Comparison of ENCODE assay signal across 8 mouse cellular contexts in the genomic region with DNA sequence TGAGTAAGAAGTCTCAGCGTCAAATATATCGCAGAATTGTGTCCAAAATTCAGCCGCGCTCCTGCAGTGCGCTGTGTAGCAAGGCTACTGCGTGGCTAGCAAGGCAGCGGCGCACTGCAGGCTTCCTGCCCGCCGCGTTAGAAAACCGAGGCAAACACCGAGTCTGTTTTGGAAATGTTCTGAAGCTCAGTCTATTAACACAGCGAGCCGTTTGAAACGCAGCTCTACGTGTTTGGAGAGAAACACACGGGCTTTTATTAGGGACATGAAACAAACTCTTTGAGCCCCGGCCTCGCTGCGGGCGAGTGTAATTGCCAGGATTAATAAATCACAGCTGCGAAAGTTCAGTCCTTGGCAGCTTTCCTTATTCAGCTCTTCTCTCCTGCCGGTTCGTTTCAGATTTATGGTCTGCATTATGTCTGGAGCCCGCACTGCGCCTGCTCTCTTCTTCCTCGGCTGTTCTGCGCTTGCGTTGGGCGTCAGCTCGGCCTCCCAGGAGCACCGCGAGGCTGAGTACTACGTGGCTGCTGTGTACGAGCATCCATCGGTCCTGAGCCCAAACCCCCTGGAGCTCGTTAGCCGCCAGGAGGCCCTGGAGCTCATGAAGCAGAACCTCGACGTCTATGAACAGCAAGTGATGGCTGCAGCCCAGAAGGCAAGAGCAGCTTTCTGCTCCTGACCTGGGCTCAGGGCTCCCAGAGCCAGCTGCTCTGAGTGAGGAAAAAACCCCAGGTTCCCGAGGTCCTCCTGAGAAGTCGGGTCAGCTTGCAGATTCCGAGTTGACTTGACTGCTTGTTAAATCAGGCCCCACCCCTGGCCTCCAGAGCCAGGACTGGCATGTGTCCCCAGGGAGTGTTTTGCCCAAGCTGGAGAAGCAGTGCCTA. TPM values are rescaled to one million over a fixed set of nuclear protein-coding genes. Genes with fewer than 3 reads are reported as not detected.
A peak's percentile ranks its signal among the peaks of the same experiment; 100 is the strongest.
DNase-seq lines count a peak whose midpoint lies in the region; ATAC-seq and TF ChIP-seq lines count a peak whose summit lies in the region.

No protein-coding gene starts in this region.

- H3K36me3 ChIP-seq in ES-E14 (ENCODE audit: control insufficient read depth, insufficient read depth, low read length, poor library complexity, severe bottlenecking) = no peaks in the 10 kb centered on the region
- H3K36me3 ChIP-seq in hindbrain, embryonic 10.5 days = peaks cover 4% of the 10 kb centered on the region

- H3K4me1 ChIP-seq in ES-E14 (ENCODE audit: control insufficient read depth in 2 of 2, insufficient read depth in 2 of 2, low read length in 2 of 2, poor library complexity in 1 of 2) = peaks cover 2 to 9% of the 10 kb centered on the region in 2 experiments; a peak in 3 of 4 replicates
- peaks cover 55% of the 10 kb centered on the region for H3K4me1 ChIP-seq in hindbrain, embryonic 10.5 days (replicated peaks)
- peaks cover 16% of the 10 kb centered on the region for H3K4me1 ChIP-seq in lung, adult 2 months (ENCODE audit: control insufficient read depth, insufficient read depth, low read length)

- in situ Hi-C loops in ES-E14 (cut with MboI; ENCODE audit: low sequenced_read_pairs in 2 of 2, unreplicated experiment in 2 of 2) = loop anchor here in 1 of 2 experiments (25.0 kb wide), 1 partner anchor 400 kb away; no protein-coding TSS in a partner anchor

- DNase-seq in ES-E14 (ENCODE audit: low read depth, low spot score) = peak; percentile 39
- peak; percentile 91 for DNase-seq in cerebellum, adult 9-11 months
- peak; percentile 83 to 91 for DNase-seq in frontal cortex, adult 2 months (ENCODE audit: extremely low spot score in 1 of 2, low spot score in 1 of 2)
- peak; percentile 84 for DNase-seq in hindbrain, embryonic 10.5 days (ENCODE audit: low spot score)
- DNase-seq in layer of hippocampus, adult 8-10 months (ENCODE audit: low spot score in 2 of 2) = peak; percentile 91 to 92
- peak; percentile 75 for DNase-seq in lung, adult 2 months
- DNase-seq in thymus, adult 18-20 months = peak; percentile 50 to 62

- WGBS in hindbrain, embryonic 10.5 days = 10% methylated on average over 44 of the region's 44 CpGs
- 6% methylated on average over 44 of the region's 44 CpGs for WGBS in lung, adult 2 months

- H3K27me3 ChIP-seq in hindbrain, embryonic 10.5 days (ENCODE audit: insufficient read depth, poor library complexity, severe bottlenecking) = no peaks in the 10 kb centered on the region

- TF ChIP-seq CTCF in lung, adult 2 months (IDR thresholded peaks at IDR 0.05; ENCODE audit: insufficient read depth, low read length) = 0 out of 2 replicates have a peak, but pooled peaks have one; percentile 4

- ATAC-seq in neutrophil, adult 5-6 weeks (ENCODE audit: extremely low read depth, insufficient number of reproducible peaks, low FRiP score, poor library complexity, severe bottlenecking) = peak; percentile 53

- H3K27ac ChIP-seq in ES-E14 (ENCODE audit: insufficient read depth, low read depth, low read length, poor library complexity, severe bottlenecking) = no peak overlapping the region; the same call in 1 of the 2 replicates
- H3K27ac ChIP-seq in hindbrain, embryonic 10.5 days = peak overlapping the region; percentile 91

- peak; percentile 69; the same call in 1 of the 2 replicates for TF ChIP-seq POLR2A in lung, adult 2 months (IDR thresholded peaks at IDR 0.05; ENCODE audit: borderline replicate concordance, extremely low read depth, low read depth, low read length)

- peak overlapping the region; percentile 38 to 57 for H3K4me3 ChIP-seq in ES-E14 (ENCODE audit: insufficient read depth in 1 of 2, low read depth in 1 of 2, low read length in 2 of 2, poor library complexity in 1 of 2, severe bottlenecking in 1 of 2)
- peak overlapping the region; percentile 53 for H3K4me3 ChIP-seq in hindbrain, embryonic 10.5 days
- H3K4me3 ChIP-seq in lung, adult 2 months (replicated peaks; ENCODE audit: extremely low read depth, low read depth, low read length) = peak overlapping the region; percentile 63

- peak overlapping the region; percentile 37 for H3K9ac ChIP-seq in ES-E14 (ENCODE audit: insufficient read depth, low read depth, low read length, poor library complexity, severe bottlenecking)

- H3K9me3 ChIP-seq in ES-E14 (ENCODE audit: control insufficient read depth, insufficient read depth, low read depth, low read length) = no peaks in the 10 kb centered on the region
- H3K9me3 ChIP-seq in hindbrain, embryonic 10.5 days = no peaks in the 10 kb centered on the region

TF ChIP-seq in ES-E14, 5 proteins besides CTCF, POLR2A, EP300 and RAD21:
- TF ChIP-seq MAFK (IDR thresholded peaks at IDR 0.05; ENCODE audit: insufficient read depth, low read depth, low read length) (no peak), ZC3H11A (IDR thresholded peaks at IDR 0.05; ENCODE audit: borderline replicate concordance, low read depth, low read length) (no peak), ZNF384 (IDR thresholded peaks at IDR 0.05; ENCODE audit: low read depth, low read length) (no peak), CHD2 (IDR thresholded peaks at IDR 0.05; ENCODE audit: low read depth, low read length) (no peak), HCFC1 (IDR thresholded peaks at IDR 0.05; ENCODE audit: borderline replicate concordance, insufficient read depth, low read length) (peak; percentile 41; the same call in 1 of the 2 replicates)
TF ChIP-seq in ES-E14: peak in this region for 1.

RNA-seq across cellular contexts. Expression of gene Hacl1, which starts 20.8 kb away (rescaled TPM):
- 6.2 and 8.4 TPM in 2 replicates for total RNA-seq in ES-E14 (2012; rRNA removed)
- polyA plus RNA-seq in frontal cortex, adult 2 months (2012; rRNA removed) = 10.6 TPM in 2 replicates
- 8.2 and 8.8 TPM in 2 replicates for polyA plus RNA-seq in hindbrain, embryonic 10.5 days (2016; fragmentation: Nextera tagmentation; extraction: Ambion mirVana)
- 10 to 100 TPM in 1 of 4 experiments, 1 to 10 TPM in 3; 7.3 to 10.9 (median 9.1) TPM for total RNA-seq in layer of hippocampus, adult 8-10 months (2022)
- 7.8 and 10.7 TPM in 2 replicates for polyA plus RNA-seq in lung, adult 2 months (2012; rRNA removed)
- total RNA-seq in neutrophil, adult 5-6 weeks (2017) = 19.1 and 21.9 TPM in 2 replicates

RNA-seq across cellular contexts. Expression of gene Btd, which starts 21.1 kb away (rescaled TPM):
- 8.1 and 11.6 TPM in 2 replicates for total RNA-seq in ES-E14 (2012; rRNA removed)
- polyA plus RNA-seq in frontal cortex, adult 2 months (2012; rRNA removed) = 16.2 and 16.6 TPM in 2 replicates
- 14.0 and 14.3 TPM in 2 replicates for polyA plus RNA-seq in hindbrain, embryonic 10.5 days (2016; fragmentation: Nextera tagmentation; extraction: Ambion mirVana)
- 10 to 100 TPM in 3 of 4 experiments, 1 to 10 TPM in 1; 9.0 to 12.5 (median 11.0) TPM for total RNA-seq in layer of hippocampus, adult 8-10 months (2022)
- 27.5 and 52.3 TPM in 2 replicates for polyA plus RNA-seq in lung, adult 2 months (2012; rRNA removed)
- 8.3 and 14.0 TPM in 2 replicates for total RNA-seq in neutrophil, adult 5-6 weeks (2017)

RNA-seq across cellular contexts. Expression of gene Gm49387, which starts 21.2 kb away (rescaled TPM):
- not detected in 2 replicates for total RNA-seq in ES-E14 (2012; rRNA removed)
- polyA plus RNA-seq in frontal cortex, adult 2 months (2012; rRNA removed) = 0.13 TPM in 1 of 2 replicates, not detected in the other
- 0.95 TPM in 1 of 2 replicates, not detected in the other for polyA plus RNA-seq in hindbrain, embryonic 10.5 days (2016; fragmentation: Nextera tagmentation; extraction: Ambion mirVana)
- not detected for total RNA-seq in layer of hippocampus, adult 8-10 months (2022)
- not detected in 2 replicates for polyA plus RNA-seq in lung, adult 2 months (2012; rRNA removed)
- not detected in 2 replicates for total RNA-seq in neutrophil, adult 5-6 weeks (2017)

Comparison
In these comparisons a context has a peak if more than half of its experiments do, and no peak if none do; other contexts are left out.
1. DNase-seq: peak in every context shown above with its lines; median percentile 92 in layer of hippocampus, adult 8-10 months; 91 in cerebellum, adult 9-11 months; 87 in frontal cortex, adult 2 months; 84 in hindbrain, embryonic 10.5 days; 75 in lung, adult 2 months; 56 in thymus, adult 18-20 months; 39 in ES-E14.